Mouse (Mus musculus): ENCODE data around the gene Gsdme. TPM values are rescaled to one million over a fixed set of nuclear protein-coding genes. Genes with fewer than 3 reads are reported as not detected.

The Gsdme gene
- polyA plus RNA-seq, 1 experiment from 2014 or later = 18.1 TPM

GRCm38 (mm10) chr6:50192169-50192568 is 71.5 kb downstream of the Gsdme start:
- Histone ChIP-seq H3K9ac (replicated peaks) (no peak overlapping the region), H3K4me1 (ENCODE audit: insufficient read depth) (peaks cover 14% of the 10 kb centered on the region; the same call in 1 of the 2 replicates), H3K4me2 (ENCODE audit: low read depth, low read length) (no peak overlapping the region), H3K9me3 (ENCODE audit: low read length) (no peaks in the 10 kb centered on the region), H3K36me3 (replicated peaks; ENCODE audit: insufficient read depth, low read length) (peaks cover 13% of the 10 kb centered on the region), H3K27me3 (ENCODE audit: insufficient read depth, low read length) (no peaks in the 10 kb centered on the region), H3K27ac (ENCODE audit: low read depth) (peak overlapping the region; percentile 48), H3K4me3 (ENCODE audit: low read depth, low read length) (no peak overlapping the region)
- DNase-seq = no peak
- TF ChIP-seq CTCF (IDR thresholded peaks at IDR 0.05; ENCODE audit: low read depth) (no peak), EP300 (IDR thresholded peaks at IDR 0.05; ENCODE audit: low read depth) (no peak)
- 55% methylated on average over 1 of the region's 1 CpGs for WGBS (ENCODE audit: insufficient replicate concordance)
- peak; percentile 77 for ATAC-seq

GRCm38 (mm10) chr6:50191605-50192004 is 72.1 kb downstream of the Gsdme start:
- no peak overlapping the region for H3K4me3 ChIP-seq (ENCODE audit: low read depth, low read length)
- H3K9me3 ChIP-seq (ENCODE audit: low read length) = no peaks in the 10 kb centered on the region
- 77% methylated on average over 3 of the region's 3 CpGs for WGBS (ENCODE audit: insufficient replicate concordance)
- DNase-seq (no peak), ATAC-seq (no peak)
- H3K4me2 ChIP-seq (ENCODE audit: low read depth, low read length) = no peak overlapping the region
- TF ChIP-seq EP300 (IDR thresholded peaks at IDR 0.05; ENCODE audit: low read depth) = no peak
- no peak for TF ChIP-seq CTCF (IDR thresholded peaks at IDR 0.05; ENCODE audit: low read depth)
- H3K27me3 ChIP-seq (ENCODE audit: insufficient read depth, low read length) = no peaks in the 10 kb centered on the region
- peaks cover 14% of the 10 kb centered on the region; the same call in 1 of the 2 replicates for H3K4me1 ChIP-seq (ENCODE audit: insufficient read depth)
- no peak overlapping the region for H3K9ac ChIP-seq (replicated peaks)
- H3K36me3 ChIP-seq (replicated peaks; ENCODE audit: insufficient read depth, low read length) = peaks cover 13% of the 10 kb centered on the region
- peak overlapping the region; percentile 30 for H3K27ac ChIP-seq (ENCODE audit: low read depth)

GRCm38 (mm10) chr6:50189376-50189775 is 74.3 kb downstream of the Gsdme start:
- Histone ChIP-seq H3K4me2 (ENCODE audit: low read depth, low read length) (no peak overlapping the region), H3K27me3 (ENCODE audit: insufficient read depth, low read length) (no peaks in the 10 kb centered on the region), H3K4me1 (ENCODE audit: insufficient read depth) (peaks cover 14% of the 10 kb centered on the region; the same call in 1 of the 2 replicates), H3K36me3 (replicated peaks; ENCODE audit: insufficient read depth, low read length) (peaks cover 13% of the 10 kb centered on the region), H3K9ac (replicated peaks) (no peak overlapping the region), H3K27ac (ENCODE audit: low read depth) (no peak overlapping the region), H3K4me3 (ENCODE audit: low read depth, low read length) (no peak overlapping the region), H3K9me3 (ENCODE audit: low read length) (no peaks in the 10 kb centered on the region)
- ATAC-seq (no peak), DNase-seq (no peak)
- TF ChIP-seq EP300 (IDR thresholded peaks at IDR 0.05; ENCODE audit: low read depth) (no peak), CTCF (IDR thresholded peaks at IDR 0.05; ENCODE audit: low read depth) (no peak)

- Histone ChIP-seq H3K4me3 (ENCODE audit: low read depth, low read length) (no peak overlapping the region), H3K9me3 (ENCODE audit: low read length) (no peaks in the 10 kb centered on the region), H3K27me3 (ENCODE audit: insufficient read depth, low read length) (no peaks in the 10 kb centered on the region), H3K9ac (replicated peaks) (no peak overlapping the region), H3K4me1 (ENCODE audit: insufficient read depth) (peaks cover 9% of the 10 kb centered on the region; the same call in 1 of the 2 replicates), H3K36me3 (replicated peaks; ENCODE audit: insufficient read depth, low read length) (peaks cover 19% of the 10 kb centered on the region), H3K4me2 (ENCODE audit: low read depth, low read length) (peak overlapping the region; percentile 42), H3K27ac (ENCODE audit: low read depth) (0 out of 2 replicates have a peak overlapping the region, but pooled peaks have one; percentile 30)
- DNase-seq (no peak), ATAC-seq (no peak)
- 55% methylated on average over 4 of the region's 4 CpGs for WGBS (ENCODE audit: insufficient replicate concordance)
- TF ChIP-seq CTCF (IDR thresholded peaks at IDR 0.05; ENCODE audit: low read depth) = no peak
- TF ChIP-seq EP300 (IDR thresholded peaks at IDR 0.05; ENCODE audit: low read depth) = no peak
Measured at GRCm38 (mm10) chr6:50187955-50188354, 75.7 kb downstream of the Gsdme start.

GRCm38 (mm10) chr6:50180189-50180588 is 83.5 kb downstream of the Gsdme start:
- no peak overlapping the region for H3K9ac ChIP-seq (replicated peaks)
- no peaks in the 10 kb centered on the region for H3K27me3 ChIP-seq (ENCODE audit: insufficient read depth, low read length)
- no peak for DNase-seq
- no peaks in the 10 kb centered on the region for H3K4me1 ChIP-seq (ENCODE audit: insufficient read depth)
- no peak for ATAC-seq
- H3K4me2 ChIP-seq (ENCODE audit: low read depth, low read length) = no peak overlapping the region
- H3K4me3 ChIP-seq (ENCODE audit: low read depth, low read length) = no peak overlapping the region
- H3K9me3 ChIP-seq (ENCODE audit: low read length) = no peaks in the 10 kb centered on the region
- no peak for TF ChIP-seq EP300 (IDR thresholded peaks at IDR 0.05; ENCODE audit: low read depth)
- peak; percentile 55 for TF ChIP-seq CTCF (IDR thresholded peaks at IDR 0.05; ENCODE audit: low read depth)
- no peak overlapping the region for H3K27ac ChIP-seq (ENCODE audit: low read depth)
- WGBS (ENCODE audit: insufficient replicate concordance) = 72% methylated on average over 4 of the region's 4 CpGs
- H3K36me3 ChIP-seq (replicated peaks; ENCODE audit: insufficient read depth, low read length) = peaks cover 14% of the 10 kb centered on the region

- ATAC-seq (peak; percentile 83), DNase-seq (no peak)
- Histone ChIP-seq H3K27me3 (ENCODE audit: insufficient read depth, low read length) (no peaks in the 10 kb centered on the region), H3K4me1 (ENCODE audit: insufficient read depth) (no peaks in the 10 kb centered on the region), H3K4me2 (ENCODE audit: low read depth, low read length) (no peak overlapping the region), H3K27ac (ENCODE audit: low read depth) (peak overlapping the region; percentile 77), H3K9me3 (ENCODE audit: low read length) (no peaks in the 10 kb centered on the region), H3K9ac (replicated peaks) (no peak overlapping the region), H3K36me3 (replicated peaks; ENCODE audit: insufficient read depth, low read length) (peaks cover 2% of the 10 kb centered on the region; the same call in 1 of the 2 replicates), H3K4me3 (ENCODE audit: low read depth, low read length) (no peak overlapping the region)
- WGBS (ENCODE audit: insufficient replicate concordance) = 40% methylated on average over 1 of the region's 1 CpGs
- no peak for TF ChIP-seq CTCF (IDR thresholded peaks at IDR 0.05; ENCODE audit: low read depth)
- peak; percentile 30; the same call in 1 of the 2 replicates for TF ChIP-seq EP300 (IDR thresholded peaks at IDR 0.05; ENCODE audit: low read depth)
Measured at GRCm38 (mm10) chr6:50175736-50176135, 87.9 kb downstream of the Gsdme start.

GRCm38 (mm10) chr6:50169771-50170170 is 93.9 kb downstream of the Gsdme start:
- Histone ChIP-seq H3K4me2 (ENCODE audit: low read depth, low read length) (no peak overlapping the region), H3K27ac (ENCODE audit: low read depth) (no peak overlapping the region), H3K4me3 (ENCODE audit: low read depth, low read length) (no peak overlapping the region), H3K36me3 (replicated peaks; ENCODE audit: insufficient read depth, low read length) (peaks cover 13% of the 10 kb centered on the region), H3K9me3 (ENCODE audit: low read length) (no peaks in the 10 kb centered on the region), H3K9ac (replicated peaks) (no peak overlapping the region), H3K27me3 (ENCODE audit: insufficient read depth, low read length) (no peaks in the 10 kb centered on the region), H3K4me1 (ENCODE audit: insufficient read depth) (no peaks in the 10 kb centered on the region)
- DNase-seq (no peak), ATAC-seq (no peak)
- TF ChIP-seq EP300 (IDR thresholded peaks at IDR 0.05; ENCODE audit: low read depth) = no peak
- TF ChIP-seq CTCF (IDR thresholded peaks at IDR 0.05; ENCODE audit: low read depth) = no peak
